Mouse (Mus musculus) G1E (cell line): ENCODE data around the gene Rbm38.

Experiments
- CTCF ChIP-seq: IDR thresholded peaks from 2 replicates; pipeline ENCODE4 v1.5.1; 2012; ENCODE audit warnings: low read depth, low read length, inconsistent platforms, mixed read lengths
- GATA1 ChIP-seq: IDR thresholded peaks from 2 replicates; pipeline ENCODE4 v1.6.1; 2012; ENCODE audit warnings: borderline replicate concordance, low read length, inconsistent platforms, mixed read lengths
- GATA2 ChIP-seq: IDR thresholded peaks from 2 replicates; pipeline ENCODE4 v1.6.1; 2012; ENCODE audit warnings: low read depth, low read length, inconsistent platforms, borderline replicate concordance
- POLR2AphosphoS5 ChIP-seq: IDR thresholded peaks from 2 replicates; pipeline ENCODE4 v1.6.1; 2012; ENCODE audit warnings: low read depth, low read length, inconsistent platforms; ENCODE audit not compliant: insufficient replicate concordance
- TAL1 ChIP-seq: conservative IDR thresholded peaks from 2 replicates; pipeline ENCODE4 v1.6.1; 2012; ENCODE audit warnings: low read depth, low read length, inconsistent platforms, mixed read lengths

DNA sequence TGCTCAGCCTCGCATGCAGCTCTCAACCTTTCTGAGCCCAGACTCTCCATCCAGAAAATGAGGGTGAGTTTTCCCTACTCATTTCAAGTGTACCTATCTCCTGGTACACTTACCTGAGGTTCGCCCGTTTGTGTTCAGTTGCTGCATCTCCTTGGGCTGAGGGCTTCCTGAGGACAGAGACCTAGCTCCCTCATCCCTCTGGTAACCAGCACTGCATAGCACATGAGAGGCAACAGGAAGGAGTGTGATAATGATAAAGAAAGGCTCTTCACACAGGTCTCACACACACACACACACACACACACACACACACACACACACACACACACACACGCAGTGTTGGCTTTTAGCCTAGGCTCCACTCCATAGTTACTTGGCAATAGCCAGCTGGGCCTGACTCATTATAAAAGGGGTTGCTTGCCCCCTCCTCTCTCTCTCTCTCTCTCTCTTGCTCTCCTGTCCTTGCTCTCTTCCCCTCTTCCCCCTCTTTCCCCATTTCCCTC is 42.1 kb upstream of the Rbm38 start:
- TF ChIP-seq CTCF (no peak), TAL1 (no peak), GATA1 (no peak), GATA2 (no peak), POLR2AphosphoS5 (no peak)
